Mouse (Mus musculus) stomach, postnatal 0 days (tissue): ENCODE data around the gene Noxo1.

Experiments
- CTCF ChIP-seq: IDR thresholded peaks from 2 replicates; pipeline ENCODE4 v1.5.1; 2016; ENCODE audit warnings: antibody characterized with exemption, low read depth, mild to moderate bottlenecking, moderate library complexity
- EP300 ChIP-seq: optimal IDR thresholded peaks from 2 replicates; pipeline ENCODE3; 2016; ENCODE audit warnings: antibody characterized with exemption

DNA sequence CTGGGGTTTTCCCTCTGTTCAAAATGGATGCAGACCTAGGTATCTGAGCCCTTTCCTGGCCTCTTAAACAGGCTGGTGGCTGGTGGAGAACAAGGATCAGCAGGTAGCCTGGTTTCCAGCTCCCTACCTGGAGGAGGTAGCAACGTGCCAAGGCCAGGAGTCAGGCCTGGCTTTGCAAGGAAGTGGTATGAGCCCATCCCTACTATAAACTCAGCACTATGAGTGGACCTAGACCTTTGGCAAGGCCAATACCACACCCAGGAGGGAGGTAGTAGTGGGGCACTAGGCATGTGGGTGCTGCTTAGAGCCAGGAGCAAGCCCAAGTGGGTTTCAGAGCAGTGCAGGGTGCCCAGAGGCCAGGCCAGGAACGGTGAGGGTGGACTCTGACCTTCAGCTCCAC is 3.4 kb downstream of the Noxo1 start:
- TF ChIP-seq CTCF (no peak), EP300 (no peak)
